9 mouse cellular contexts compared by ENCODE assay signal in the genomic region with DNA sequence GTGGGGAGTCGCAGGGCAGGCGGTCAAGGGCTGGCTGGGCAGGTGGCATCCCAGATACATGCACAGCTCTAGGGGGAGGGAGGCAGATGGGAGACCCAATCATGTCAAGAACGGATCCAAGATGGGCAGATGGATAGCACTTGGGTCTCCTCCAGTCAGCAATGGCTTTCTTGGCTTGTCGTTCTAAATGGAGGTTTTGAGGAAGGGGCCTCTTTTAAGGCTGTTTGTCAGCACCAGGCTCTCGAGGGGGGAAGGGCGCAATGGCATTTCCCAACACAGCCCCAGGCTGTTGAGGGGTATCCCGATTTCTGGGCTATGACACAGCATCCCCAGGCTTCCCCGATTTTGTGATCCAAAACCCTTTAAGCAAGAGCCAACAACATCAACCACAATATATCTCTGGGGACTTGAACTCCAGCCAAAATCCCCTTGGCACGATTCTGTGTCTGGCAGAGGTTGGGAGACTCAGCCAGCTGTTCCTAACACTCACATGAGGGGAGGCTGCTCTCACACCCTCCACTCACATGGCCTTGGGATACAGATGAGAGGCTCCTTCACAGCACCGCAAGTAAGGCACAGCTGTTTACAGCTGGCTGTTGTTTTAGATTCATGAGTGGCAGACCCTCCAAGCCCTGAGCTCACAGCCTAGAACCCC. TPM values are rescaled to one million over a fixed set of nuclear protein-coding genes. Genes with fewer than 3 reads are reported as not detected.
A peak's percentile ranks its signal among the peaks of the same experiment; 100 is the strongest.
DNase-seq lines count a peak whose midpoint lies in the region; ATAC-seq lines count a peak whose summit lies in the region.
"Had no signal": no experiment of that assay in that cellular context is flagged by ENCODE, and none has a peak within 500 bp of the region (broad histone marks: within the 10 kb centered on the region; RNA-seq: fewer than 3 reads in every experiment).

No protein-coding gene starts in this region.

- H3K4me2 ChIP-seq in heart, embryonic 16.5 days (ENCODE audit: low read depth, low read length), result no peak overlapping the region
- H3K4me2 ChIP-seq in midbrain, embryonic 15.5 days, result no peak overlapping the region
- H3K4me2 ChIP-seq: liver, embryonic 15.5 days had no signal

- peaks cover 21% of the 10 kb centered on the region for H3K36me3 ChIP-seq in heart, embryonic 16.5 days (ENCODE audit: control insufficient read depth, insufficient read depth)
- H3K36me3 ChIP-seq in midbrain, embryonic 15.5 days (replicated peaks), result peaks cover 23% of the 10 kb centered on the region
- H3K36me3 ChIP-seq: liver, embryonic 15.5 days had no signal

- H3K9me3 ChIP-seq in heart, embryonic 16.5 days (replicated peaks; ENCODE audit: control insufficient read depth, low read length), result no peaks in the 10 kb centered on the region
- H3K9me3 ChIP-seq in midbrain, embryonic 15.5 days, result no peaks in the 10 kb centered on the region
- H3K9me3 ChIP-seq: liver, embryonic 15.5 days had no signal

- H3K27ac ChIP-seq in heart, embryonic 16.5 days (ENCODE audit: low read length), result peak overlapping the region; percentile 27; the same call in 1 of the 2 replicates
- peak overlapping the region; percentile 38; the same call in 1 of the 2 replicates for H3K27ac ChIP-seq in midbrain, embryonic 15.5 days
- H3K27ac ChIP-seq: liver, embryonic 15.5 days had no signal

- H3K4me1 ChIP-seq in heart, embryonic 16.5 days (ENCODE audit: control insufficient read depth, insufficient read depth, low read length), result peaks cover 36% of the 10 kb centered on the region
- H3K4me1 ChIP-seq in midbrain, embryonic 15.5 days, result peaks cover 21% of the 10 kb centered on the region

- peak overlapping the region; percentile 14; the same call in 1 of the 2 replicates for H3K9ac ChIP-seq in heart, embryonic 16.5 days (ENCODE audit: low read length)
- H3K9ac ChIP-seq in midbrain, embryonic 15.5 days, result no peak overlapping the region
- H3K9ac ChIP-seq: liver, embryonic 15.5 days had no signal

- 60% methylated on average over 10 of the region's 10 CpGs for WGBS in heart, embryonic 16.5 days
- WGBS in midbrain, embryonic 15.5 days, result 73% methylated on average over 10 of the region's 10 CpGs

- H3K4me3 ChIP-seq in heart, embryonic 16.5 days (ENCODE audit: low read length), result no peak overlapping the region
- no peak overlapping the region for H3K4me3 ChIP-seq in midbrain, embryonic 15.5 days
- H3K4me3 ChIP-seq: liver, embryonic 15.5 days had no signal

- H3K27me3 ChIP-seq in heart, embryonic 16.5 days (ENCODE audit: control insufficient read depth, insufficient read depth, low read length), result no peaks in the 10 kb centered on the region
- H3K27me3 ChIP-seq in midbrain, embryonic 15.5 days (replicated peaks), result no peaks in the 10 kb centered on the region
- H3K27me3 ChIP-seq: liver, embryonic 15.5 days had no signal

- ATAC-seq in heart, embryonic 16.5 days (replicated peaks; ENCODE audit: extremely low read depth, insufficient read depth, low FRiP score), result no peak; the same call in 1 of the 2 replicates
- no peak for ATAC-seq in midbrain, embryonic 15.5 days (replicated peaks)

- peak; percentile 75 for DNase-seq in adrenal gland, postnatal 14 days
- no peak for DNase-seq in adrenal gland, adult 18-20 months (ENCODE audit: low spot score in 2 of 2)
- peak; percentile 68 for DNase-seq in right cerebral cortex, postnatal 4 days
- no peak for DNase-seq in right cerebral cortex, adult 2 months (ENCODE audit: low spot score in 2 of 2)
- DNase-seq in Muller cell, postnatal 12 days (ENCODE audit: inconsistent ontology term), result no peak
- DNase-seq in kidney, adult 9 months, result no peak

RNA-seq across cellular contexts. Expression of gene Tbc1d16, which starts 18.8 kb away (rescaled TPM):
- total RNA-seq in adrenal gland, postnatal 14 days (2021), result 18.1 and 18.7 TPM in 2 replicates
- 10 to 100 TPM; 17.7 to 30.8 TPM for total RNA-seq in adrenal gland, adult 18-20 months (2021)
- 15.6 and 19.1 TPM in 2 replicates for polyA plus RNA-seq in heart, embryonic 16.5 days (2015; fragmentation: Nextera tagmentation; extraction: Ambion mirVana)
- 66.8 and 67.2 TPM in 2 replicates for polyA plus RNA-seq in midbrain, embryonic 15.5 days (2015; fragmentation: Nextera tagmentation; extraction: Ambion mirVana)

RNA-seq across cellular contexts. Expression of gene Ccdc40, which starts 18.9 kb away (rescaled TPM):
- total RNA-seq in adrenal gland, postnatal 14 days (2021), result 0.44 and 0.45 TPM in 2 replicates
- total RNA-seq in adrenal gland, adult 18-20 months (2021), result 1 to 10 TPM; 1.2 to 1.3 TPM
- 2.9 and 3.1 TPM in 2 replicates for polyA plus RNA-seq in heart, embryonic 16.5 days (2015; fragmentation: Nextera tagmentation; extraction: Ambion mirVana)
- 19.3 and 21.5 TPM in 2 replicates for polyA plus RNA-seq in midbrain, embryonic 15.5 days (2015; fragmentation: Nextera tagmentation; extraction: Ambion mirVana)

RNA-seq across cellular contexts. Expression of gene Gaa, which starts 58.2 kb away (rescaled TPM):
- total RNA-seq in adrenal gland, postnatal 14 days (2021), result 78.3 and 81.3 TPM in 2 replicates
- 100 to 1,000 TPM; 106 to 107 TPM for total RNA-seq in adrenal gland, adult 18-20 months (2021)
- polyA plus RNA-seq in heart, embryonic 16.5 days (2015; fragmentation: Nextera tagmentation; extraction: Ambion mirVana), result 92.3 and 95.9 TPM in 2 replicates
- 93.9 and 95.3 TPM in 2 replicates for polyA plus RNA-seq in midbrain, embryonic 15.5 days (2015; fragmentation: Nextera tagmentation; extraction: Ambion mirVana)

Comparison
In these comparisons a context has a peak if more than half of its experiments do, and no peak if none do; other contexts are left out.
1. DNase-seq: peak in adrenal gland, postnatal 14 days (single experiment) and right cerebral cortex, postnatal 4 days (single experiment); none in adrenal gland, adult 18-20 months (0 of 2), right cerebral cortex, adult 2 months (0 of 2), Muller cell, postnatal 12 days (single experiment) and kidney, adult 9 months (single experiment).